ENCODE assay signal across 8 mouse cellular contexts in the genomic region with DNA sequence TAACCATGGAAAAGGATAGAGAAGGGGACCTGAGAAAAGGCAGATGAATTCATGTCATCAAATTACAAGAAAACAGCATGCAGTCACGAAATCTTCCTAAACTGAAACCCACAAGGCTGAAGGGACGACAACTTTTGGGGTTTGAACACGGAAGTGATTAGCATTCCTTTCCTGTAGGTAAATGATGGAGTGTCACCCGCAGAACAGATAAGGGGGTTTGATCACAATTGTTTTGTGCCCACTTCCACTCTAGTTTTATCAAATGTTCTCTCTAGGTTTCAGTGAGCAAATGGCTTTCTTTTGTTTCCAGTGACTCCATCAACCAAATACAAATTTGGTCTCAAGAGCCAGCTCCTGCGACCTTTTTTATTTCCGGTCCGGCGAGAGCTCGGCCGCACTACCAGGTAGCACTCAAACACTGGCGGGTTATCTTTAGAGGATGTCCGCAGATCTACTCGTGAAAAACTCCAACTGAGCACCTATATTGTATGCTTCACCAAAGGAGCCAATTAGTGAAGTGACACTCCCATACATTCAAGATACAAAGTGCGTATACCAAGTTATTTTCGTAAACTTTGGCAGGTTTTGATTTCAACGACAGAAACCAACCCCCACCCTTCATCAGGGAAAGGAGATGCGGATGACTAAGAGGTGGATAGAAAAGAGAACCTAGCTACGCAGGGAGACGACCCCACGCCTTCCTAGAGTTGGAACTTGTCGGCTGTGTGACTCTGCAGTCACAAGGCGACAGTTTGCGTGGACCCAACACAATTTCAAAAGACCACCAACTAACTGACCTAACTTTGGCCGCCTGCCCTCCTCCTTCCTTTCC. TPM values are rescaled to one million over a fixed set of nuclear protein-coding genes. Genes with fewer than 3 reads are reported as not detected.
DNase-seq lines count a peak whose midpoint lies in the region; ATAC-seq and TF ChIP-seq lines count a peak whose summit lies in the region.

No protein-coding gene starts in this region.

- no peak for TF ChIP-seq CTCF in lung, embryonic 14.5 days (IDR thresholded peaks at IDR 0.05; ENCODE audit: low read depth)
- TF ChIP-seq CTCF in forebrain, postnatal 0 days (IDR thresholded peaks at IDR 0.05; ENCODE audit: low read depth) = no peak

- H3K36me3 ChIP-seq in lung, embryonic 14.5 days (ENCODE audit: insufficient read depth) = peaks cover 9% of the 10 kb centered on the region; the same call in 1 of the 2 replicates
- H3K36me3 ChIP-seq in forebrain, postnatal 0 days (ENCODE audit: insufficient read depth) = no peaks in the 10 kb centered on the region
- H3K36me3 ChIP-seq in liver, embryonic 15.5 days (replicated peaks) = 0 out of 2 replicates have a peak, but pooled peaks cover 8% of the 10 kb centered on the region

- H3K27ac ChIP-seq in lung, embryonic 14.5 days (ENCODE audit: low read depth) = peak overlapping the region; percentile 88
- H3K27ac ChIP-seq in forebrain, postnatal 0 days (ENCODE audit: low read depth, low read length) = peak overlapping the region; percentile 77
- peak overlapping the region; percentile 83 for H3K27ac ChIP-seq in liver, embryonic 15.5 days (replicated peaks)

- peak overlapping the region; percentile 100 for H3K9ac ChIP-seq in lung, embryonic 14.5 days
- H3K9ac ChIP-seq in forebrain, postnatal 0 days = peak overlapping the region; percentile 97
- peak overlapping the region; percentile 98 for H3K9ac ChIP-seq in liver, embryonic 15.5 days

- 3% methylated on average over 24 of the region's 24 CpGs for WGBS in lung, embryonic 14.5 days
- WGBS in forebrain, postnatal 0 days = 8% methylated on average over 24 of the region's 24 CpGs
- WGBS in liver, embryonic 15.5 days (ENCODE audit: insufficient replicate concordance) = under 1% methylated on average over 24 of the region's 24 CpGs

- H3K27me3 ChIP-seq in lung, embryonic 14.5 days (ENCODE audit: insufficient read depth, low read length) = no peaks in the 10 kb centered on the region
- H3K27me3 ChIP-seq in forebrain, postnatal 0 days (ENCODE audit: insufficient read depth, low read length) = no peaks in the 10 kb centered on the region
- H3K27me3 ChIP-seq in liver, embryonic 15.5 days = no peaks in the 10 kb centered on the region

- DNase-seq in lung, embryonic 14.5 days = peak; percentile 39
- no peak for DNase-seq in lung, postnatal 10 days
- DNase-seq in forebrain, postnatal 0 days = no peak
- DNase-seq in ovary, postnatal 36 days (ENCODE audit: low spot score) = no peak
- no peak for DNase-seq in right cerebral cortex, adult 2 months (ENCODE audit: low spot score in 2 of 2)
- DNase-seq in frontal cortex, postnatal 36 days (ENCODE audit: low spot score in 2 of 2) = no peak

- ATAC-seq in lung, embryonic 14.5 days (ENCODE audit: insufficient read depth) = no peak
- peak; percentile 19 for ATAC-seq in activated CD4-positive, CD25-positive, alpha-beta regulatory T cell, adult 4 months
- ATAC-seq in forebrain, postnatal 0 days = peak; percentile 7; the same call in 1 of the 2 replicates
- no peak for ATAC-seq in liver, embryonic 15.5 days (ENCODE audit: insufficient read depth)

- H3K4me1 ChIP-seq in lung, embryonic 14.5 days (ENCODE audit: insufficient read depth) = peaks cover 4% of the 10 kb centered on the region; the same call in 1 of the 2 replicates
- peaks cover 14% of the 10 kb centered on the region; the same call in 1 of the 2 replicates for H3K4me1 ChIP-seq in forebrain, postnatal 0 days (ENCODE audit: insufficient read depth)
- H3K4me1 ChIP-seq in liver, embryonic 15.5 days (replicated peaks) = peaks cover 36% of the 10 kb centered on the region

- peak overlapping the region; percentile 100 for H3K4me3 ChIP-seq in lung, embryonic 14.5 days (ENCODE audit: low read depth, low read length)
- peak overlapping the region; percentile 75 for H3K4me3 ChIP-seq in forebrain, postnatal 0 days (ENCODE audit: low read depth, low read length)
- peak overlapping the region; percentile 93 for H3K4me3 ChIP-seq in liver, embryonic 15.5 days (replicated peaks)

- no peaks in the 10 kb centered on the region for H3K9me3 ChIP-seq in lung, embryonic 14.5 days (ENCODE audit: low read depth, low read length)
- no peaks in the 10 kb centered on the region for H3K9me3 ChIP-seq in forebrain, postnatal 0 days (ENCODE audit: low read length)
- H3K9me3 ChIP-seq in liver, embryonic 15.5 days (replicated peaks) = no peaks in the 10 kb centered on the region

- H3K4me2 ChIP-seq in lung, embryonic 14.5 days = peak overlapping the region; percentile 92
- H3K4me2 ChIP-seq in forebrain, postnatal 0 days (ENCODE audit: low read depth) = peak overlapping the region; percentile 71
- peak overlapping the region; percentile 77 for H3K4me2 ChIP-seq in liver, embryonic 15.5 days

RNA-seq across cellular contexts. Expression of a gene that starts 2.1 kb away (rescaled TPM):
- polyA plus RNA-seq in lung, embryonic 14.5 days (2014; fragmentation: Nextera tagmentation; extraction: Ambion mirVana) = 349 and 371 TPM in 2 replicates
- polyA plus RNA-seq in activated CD4-positive, CD25-positive, alpha-beta regulatory T cell, adult 4 months (2017; shearing (Covaris generic)) = 100 to 1,000 TPM; 300 to 366 TPM
- 127 and 136 TPM in 2 replicates for total RNA-seq in forebrain, postnatal 0 days (2014; rRNA removed)
- polyA plus RNA-seq in forebrain, postnatal 0 days (2015; fragmentation: Nextera tagmentation; extraction: Ambion mirVana) = 330 and 371 TPM in 2 replicates
- polyA plus RNA-seq in liver, embryonic 15.5 days (2015; fragmentation: Nextera tagmentation; extraction: Ambion mirVana) = 169 and 186 TPM in 2 replicates

RNA-seq across cellular contexts. Expression of a gene that starts 8.1 kb away (rescaled TPM):
- 0.13 and 0.30 TPM in 2 replicates for polyA plus RNA-seq in lung, embryonic 14.5 days (2014; fragmentation: Nextera tagmentation; extraction: Ambion mirVana)
- polyA plus RNA-seq in activated CD4-positive, CD25-positive, alpha-beta regulatory T cell, adult 4 months (2017; shearing (Covaris generic)) = not detected
- total RNA-seq in forebrain, postnatal 0 days (2014; rRNA removed) = 3.0 and 3.3 TPM in 2 replicates
- polyA plus RNA-seq in forebrain, postnatal 0 days (2015; fragmentation: Nextera tagmentation; extraction: Ambion mirVana) = 0.92 and 1.3 TPM in 2 replicates
- polyA plus RNA-seq in liver, embryonic 15.5 days (2015; fragmentation: Nextera tagmentation; extraction: Ambion mirVana) = 0.06 and 0.09 TPM in 2 replicates

RNA-seq across cellular contexts. Expression of a gene that starts 33.0 kb away (rescaled TPM):
- 3.4 and 4.3 TPM in 2 replicates for polyA plus RNA-seq in lung, embryonic 14.5 days (2014; fragmentation: Nextera tagmentation; extraction: Ambion mirVana)
- polyA plus RNA-seq in activated CD4-positive, CD25-positive, alpha-beta regulatory T cell, adult 4 months (2017; shearing (Covaris generic)) = 1 to 10 TPM in 1 of 2 experiments, under 1 TPM in 1; 0.83 to 1.1 TPM
- total RNA-seq in forebrain, postnatal 0 days (2014; rRNA removed) = 10.4 and 14.9 TPM in 2 replicates
- polyA plus RNA-seq in forebrain, postnatal 0 days (2015; fragmentation: Nextera tagmentation; extraction: Ambion mirVana) = 2.7 and 4.3 TPM in 2 replicates
- polyA plus RNA-seq in liver, embryonic 15.5 days (2015; fragmentation: Nextera tagmentation; extraction: Ambion mirVana) = 2.6 and 3.6 TPM in 2 replicates

RNA-seq across cellular contexts. Expression of a gene that starts 53.3 kb away (rescaled TPM):
- polyA plus RNA-seq in lung, embryonic 14.5 days (2014; fragmentation: Nextera tagmentation; extraction: Ambion mirVana) = 0.64 and 0.78 TPM in 2 replicates
- polyA plus RNA-seq in activated CD4-positive, CD25-positive, alpha-beta regulatory T cell, adult 4 months (2017; shearing (Covaris generic)) = under 1 TPM; 0.24 to 0.54 TPM
- total RNA-seq in forebrain, postnatal 0 days (2014; rRNA removed) = 5.5 and 6.2 TPM in 2 replicates
- 2.5 and 4.1 TPM in 2 replicates for polyA plus RNA-seq in forebrain, postnatal 0 days (2015; fragmentation: Nextera tagmentation; extraction: Ambion mirVana)
- polyA plus RNA-seq in liver, embryonic 15.5 days (2015; fragmentation: Nextera tagmentation; extraction: Ambion mirVana) = 0.26 and 0.47 TPM in 2 replicates

RNA-seq across cellular contexts. Expression of a gene that starts 55.9 kb away (rescaled TPM):
- 10.1 TPM in 2 replicates for polyA plus RNA-seq in lung, embryonic 14.5 days (2014; fragmentation: Nextera tagmentation; extraction: Ambion mirVana)
- polyA plus RNA-seq in activated CD4-positive, CD25-positive, alpha-beta regulatory T cell, adult 4 months (2017; shearing (Covaris generic)) = 1 to 10 TPM; 7.0 to 8.2 TPM
- total RNA-seq in forebrain, postnatal 0 days (2014; rRNA removed) = 57.4 and 73.2 TPM in 2 replicates
- polyA plus RNA-seq in forebrain, postnatal 0 days (2015; fragmentation: Nextera tagmentation; extraction: Ambion mirVana) = 44.7 and 45.0 TPM in 2 replicates
- polyA plus RNA-seq in liver, embryonic 15.5 days (2015; fragmentation: Nextera tagmentation; extraction: Ambion mirVana) = 6.9 TPM in 2 replicates

Comparison
In these comparisons a context has a peak if more than half of its experiments do, and no peak if none do; other contexts are left out.
1. ATAC-seq: peak in activated CD4-positive, CD25-positive, alpha-beta regulatory T cell, adult 4 months (single experiment) and forebrain, postnatal 0 days (single experiment); none in lung, embryonic 14.5 days (single experiment) and liver, embryonic 15.5 days (single experiment).
2. Peak in every context shown above with its lines, with median percentiles within 50 percentile points of each other: H3K27ac ChIP-seq, H3K4me2 ChIP-seq, H3K4me3 ChIP-seq and H3K9ac ChIP-seq.